Mouse (Mus musculus): ENCODE results near the gene Ntmt1. TPM values are rescaled to one million over a fixed set of nuclear protein-coding genes. Genes with fewer than 3 reads are reported as not detected.
A peak's percentile ranks its signal among the peaks of the same experiment; 100 is the strongest.

Ntmt1 gene
- total RNA-seq, 2 experiments from 2014 or later = 1.7 TPM; not detected in 1

- ATAC-seq (replicated peaks; ENCODE audit: low FRiP score, poor library complexity, severe bottlenecking) = no peak
Measured at GRCm38 (mm10) chr2:30816383-30816782, 8.8 kb downstream of the Ntmt1 start.

GRCm38 (mm10) chr2:30819873-30820272 lies 12.2 kb downstream of the Ntmt1 start:
- ATAC-seq (replicated peaks; ENCODE audit: low FRiP score, poor library complexity, severe bottlenecking) = no peak

GRCm38 (mm10) chr2:30821073-30821472 lies 13.4 kb downstream of the Ntmt1 start:
- ATAC-seq (replicated peaks; ENCODE audit: low FRiP score, poor library complexity, severe bottlenecking) = no peak

GRCm38 (mm10) chr2:30822460-30822859 lies 14.8 kb downstream of the Ntmt1 start:
- ATAC-seq (replicated peaks; ENCODE audit: low FRiP score, poor library complexity, severe bottlenecking) = no peak

GRCm38 (mm10) chr2:30823385-30824153 lies 15.9 kb downstream of the Ntmt1 start:
- ATAC-seq (replicated peaks; ENCODE audit: low FRiP score, poor library complexity, severe bottlenecking) = no peak

GRCm38 (mm10) chr2:30826825-30827748 lies 19.5 kb downstream of the Ntmt1 start:
- ATAC-seq (replicated peaks; ENCODE audit: low FRiP score, poor library complexity, severe bottlenecking) = peak; percentile 75

GRCm38 (mm10) chr2:30827749-30828475 lies 20.3 kb downstream of the Ntmt1 start:
- peak; percentile 79 for ATAC-seq (replicated peaks; ENCODE audit: low FRiP score, poor library complexity, severe bottlenecking)

- peak; percentile 36 for ATAC-seq (replicated peaks; ENCODE audit: low FRiP score, poor library complexity, severe bottlenecking)
Measured at GRCm38 (mm10) chr2:30829315-30829714, 21.7 kb downstream of the Ntmt1 start.

- no peak for ATAC-seq (replicated peaks; ENCODE audit: low FRiP score, poor library complexity, severe bottlenecking)
Measured at GRCm38 (mm10) chr2:30830283-30830795, 22.7 kb downstream of the Ntmt1 start, which contains the start of gene Asb6. TSS of gene Asb6 (minus strand) at chr2:30830333.

- ATAC-seq (replicated peaks; ENCODE audit: low FRiP score, poor library complexity, severe bottlenecking) = no peak
Measured at GRCm38 (mm10) chr2:30833644-30834043, 26.0 kb downstream of the Ntmt1 start.

- no peak for ATAC-seq (replicated peaks; ENCODE audit: low FRiP score, poor library complexity, severe bottlenecking)
Measured at GRCm38 (mm10) chr2:30834373-30835022, 26.9 kb downstream of the Ntmt1 start, which contains the start of gene Prrx2. TSS of gene Prrx2 (plus strand) at chr2:30834972.

GRCm38 (mm10) chr2:30836238-30836990 lies 28.8 kb downstream of the Ntmt1 start:
- ATAC-seq (replicated peaks; ENCODE audit: low FRiP score, poor library complexity, severe bottlenecking) = no peak

GRCm38 (mm10) chr2:30842615-30843014 lies 35.0 kb downstream of the Ntmt1 start:
- no peak for ATAC-seq (replicated peaks; ENCODE audit: low FRiP score, poor library complexity, severe bottlenecking)

- ATAC-seq (replicated peaks; ENCODE audit: low FRiP score, poor library complexity, severe bottlenecking) = no peak
Measured at GRCm38 (mm10) chr2:30845152-30846070, 37.8 kb downstream of the Ntmt1 start.

GRCm38 (mm10) chr2:30846236-30846635 lies 38.6 kb downstream of the Ntmt1 start:
- no peak for ATAC-seq (replicated peaks; ENCODE audit: low FRiP score, poor library complexity, severe bottlenecking)

GRCm38 (mm10) chr2:30846723-30847122 lies 39.1 kb downstream of the Ntmt1 start:
- no peak for ATAC-seq (replicated peaks; ENCODE audit: low FRiP score, poor library complexity, severe bottlenecking)

GRCm38 (mm10) chr2:30848184-30848583 lies 40.6 kb downstream of the Ntmt1 start:
- ATAC-seq (replicated peaks; ENCODE audit: low FRiP score, poor library complexity, severe bottlenecking) = no peak

- ATAC-seq (replicated peaks; ENCODE audit: low FRiP score, poor library complexity, severe bottlenecking) = no peak
Measured at GRCm38 (mm10) chr2:30850581-30850980, 43.0 kb downstream of the Ntmt1 start.
